Mouse (Mus musculus) cerebellum, adult 2 months (tissue): ENCODE results near the gene Trim2.

Source experiments
- CTCF ChIP-seq: fragments of 200-500 bp; IDR thresholded peaks from 2 replicates; pipeline ENCODE4 v1.5.1; 2011; ENCODE audit warnings: low read depth, mild to moderate bottlenecking, control low read depth, low read length, moderate library complexity, borderline replicate concordance; ENCODE audit not compliant: insufficient read depth
- POLR2A ChIP-seq: fragments of 200-500 bp; IDR thresholded peaks from 2 replicates; pipeline ENCODE4 v1.6.1; 2011; ENCODE audit warnings: low read length, control low read depth, borderline replicate concordance; ENCODE audit not compliant: insufficient read depth

DNA sequence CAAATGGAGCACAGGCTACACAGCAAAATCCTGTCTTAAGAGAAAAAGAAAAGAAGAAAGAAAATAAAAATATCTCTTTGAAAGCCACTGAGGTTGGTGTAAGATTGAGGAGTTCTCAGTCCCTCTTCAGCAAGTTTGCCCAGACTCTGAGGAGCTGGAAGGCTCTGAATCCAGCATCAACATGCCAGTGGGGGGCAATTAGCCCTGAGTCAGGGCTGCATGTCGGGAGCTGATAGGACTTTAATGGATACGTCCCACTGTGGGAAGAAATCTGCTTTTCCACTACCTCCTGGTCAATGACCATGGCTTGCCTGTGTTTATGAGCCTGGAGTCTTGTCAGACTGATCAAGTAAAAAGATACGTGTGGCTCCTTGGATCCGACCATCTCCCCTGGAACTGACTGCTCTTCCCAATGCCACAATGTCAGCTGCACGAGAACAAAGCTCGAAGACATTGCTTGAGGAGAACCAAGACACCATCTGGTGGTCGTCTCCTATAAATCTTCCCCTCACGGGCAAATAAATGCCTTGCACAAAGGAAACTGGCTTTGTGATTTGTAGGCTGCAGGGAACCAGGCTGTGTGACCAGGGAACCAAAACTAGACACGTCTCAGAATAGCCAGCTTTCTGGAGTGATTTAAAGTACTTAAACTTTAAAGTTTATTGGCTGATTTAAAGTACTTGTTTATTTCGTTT, 39.9 kb upstream of the Trim2 start:
- TF ChIP-seq CTCF (no peak), POLR2A (no peak)
